Mouse (Mus musculus): Measurements from ENCODE around the gene Dnajb5. TPM values are rescaled to one million over a fixed set of nuclear protein-coding genes. Genes with fewer than 3 reads are reported as not detected.

Dnajb5 gene
- polyA plus RNA-seq (2015; fragmentation: Nextera tagmentation; extraction: Ambion mirVana): 12.2 and 14.3 TPM in 2 replicates

DNA sequence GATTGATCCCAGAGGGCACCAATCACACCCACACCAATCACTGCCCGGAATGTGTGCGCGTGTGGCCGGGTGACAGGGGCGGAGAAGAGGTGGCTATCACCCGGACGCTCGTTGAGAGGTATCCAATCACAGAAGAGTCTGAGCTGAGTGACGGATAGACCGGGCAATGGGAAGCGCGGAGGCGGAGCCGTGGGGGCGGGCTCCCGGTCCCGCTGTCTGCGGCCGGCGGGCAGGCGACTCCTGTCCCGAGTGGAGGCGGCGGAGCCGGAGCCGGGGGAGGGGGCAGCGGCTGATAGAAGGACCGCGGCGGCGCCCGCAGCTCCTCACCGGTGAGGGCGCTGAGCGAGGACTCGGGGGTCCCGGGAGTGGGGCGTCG lies at the start of gene Dnajb5:
Gene Dnajb5, plus strand, starts transcription at position 139 of the 376 bp plus-strand sequence.
- Histone ChIP-seq H3K9ac (peak within 1 kb of the TSS; percentile 97), H3K4me1 (peaks cover 52% of the 10 kb centered on the region), H3K4me2 (peak within 1 kb of the TSS; percentile 96), H3K36me3 (peaks cover 3% of the 10 kb centered on the region; the same call in 1 of the 2 replicates), H3K27me3 (replicated peaks) (peaks cover 22% of the 10 kb centered on the region), H3K27ac (replicated peaks) (peak within 1 kb of the TSS; percentile 98), H3K4me3 (peak within 1 kb of the TSS; percentile 74), H3K9me3 (no peaks in the 10 kb centered on the region)
- peak; percentile 85 for ATAC-seq (ENCODE audit: extremely low read depth, insufficient number of reproducible peaks, low FRiP score, low TSS enrichment)
- WGBS: under 1% methylated on average over 34 of the region's 39 CpGs

GRCm38 (mm10) chr4:42900878-42901277 lies 48.7 kb upstream of the Dnajb5 start:
- Histone ChIP-seq H3K4me2 (no peak overlapping the region), H3K9ac (no peak overlapping the region), H3K4me3 (no peak overlapping the region), H3K27me3 (replicated peaks) (peaks cover 17% of the 10 kb centered on the region; the same call in 1 of the 2 replicates), H3K36me3 (no peaks in the 10 kb centered on the region), H3K27ac (replicated peaks) (no peak overlapping the region), H3K4me1 (no peaks in the 10 kb centered on the region), H3K9me3 (no peaks in the 10 kb centered on the region)
- no peak for ATAC-seq (ENCODE audit: extremely low read depth, insufficient number of reproducible peaks, low FRiP score, low TSS enrichment)
- 53% methylated on average over 5 of the region's 5 CpGs for WGBS

DNA sequence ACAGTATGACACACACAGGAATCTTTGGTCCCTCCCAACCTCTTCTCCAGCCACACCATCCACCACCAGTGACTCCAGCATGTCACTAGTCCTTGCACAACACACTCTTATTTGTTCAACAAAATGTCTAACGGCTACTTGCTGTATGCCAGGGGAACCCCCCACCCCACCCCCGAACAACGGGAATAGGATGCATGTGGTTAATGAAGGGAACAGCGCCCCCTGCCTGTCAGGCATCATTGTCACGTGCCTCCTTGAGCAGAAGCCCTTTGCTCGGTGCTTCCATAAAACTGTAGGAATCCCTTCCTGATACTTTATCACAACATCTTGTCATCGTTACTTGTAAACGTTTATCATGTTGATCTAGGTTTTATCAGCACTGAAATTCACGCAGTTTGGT lies 47.4 kb upstream of the Dnajb5 start:
- no peak for ATAC-seq (ENCODE audit: extremely low read depth, insufficient number of reproducible peaks, low FRiP score, low TSS enrichment)
- Histone ChIP-seq H3K27ac (replicated peaks) (no peak overlapping the region), H3K4me3 (no peak overlapping the region), H3K4me1 (no peaks in the 10 kb centered on the region), H3K9me3 (no peaks in the 10 kb centered on the region), H3K4me2 (no peak overlapping the region), H3K9ac (no peak overlapping the region), H3K36me3 (no peaks in the 10 kb centered on the region), H3K27me3 (replicated peaks) (peaks cover 17% of the 10 kb centered on the region; the same call in 1 of the 2 replicates)
- 51% methylated on average over 9 of the region's 9 CpGs for WGBS

GRCm38 (mm10) chr4:42902730-42903129 lies 46.9 kb upstream of the Dnajb5 start:
- H3K4me3 ChIP-seq: no peak overlapping the region
- 85% methylated on average over 5 of the region's 5 CpGs for WGBS
- no peak overlapping the region for H3K27ac ChIP-seq (replicated peaks)
- no peak for ATAC-seq (ENCODE audit: extremely low read depth, insufficient number of reproducible peaks, low FRiP score, low TSS enrichment)
- H3K27me3 ChIP-seq (replicated peaks): peaks cover 17% of the 10 kb centered on the region; the same call in 1 of the 2 replicates
- H3K9me3 ChIP-seq: no peaks in the 10 kb centered on the region
- H3K36me3 ChIP-seq: no peaks in the 10 kb centered on the region
- no peak overlapping the region for H3K4me2 ChIP-seq
- H3K4me1 ChIP-seq: no peaks in the 10 kb centered on the region
- no peak overlapping the region for H3K9ac ChIP-seq

GRCm38 (mm10) chr4:42903942-42904341 lies 45.7 kb upstream of the Dnajb5 start:
- Histone ChIP-seq H3K36me3 (no peaks in the 10 kb centered on the region), H3K9ac (no peak overlapping the region), H3K9me3 (no peaks in the 10 kb centered on the region), H3K4me1 (no peaks in the 10 kb centered on the region), H3K4me3 (no peak overlapping the region), H3K27ac (replicated peaks) (no peak overlapping the region), H3K4me2 (no peak overlapping the region), H3K27me3 (replicated peaks) (peaks cover 17% of the 10 kb centered on the region; the same call in 1 of the 2 replicates)
- ATAC-seq (ENCODE audit: extremely low read depth, insufficient number of reproducible peaks, low FRiP score, low TSS enrichment): no peak
- 68% methylated on average over 1 of the region's 1 CpGs for WGBS

- Histone ChIP-seq H3K4me1 (no peaks in the 10 kb centered on the region), H3K9me3 (no peaks in the 10 kb centered on the region), H3K4me3 (no peak overlapping the region), H3K36me3 (no peaks in the 10 kb centered on the region), H3K4me2 (no peak overlapping the region), H3K27me3 (replicated peaks) (peaks cover 17% of the 10 kb centered on the region; the same call in 1 of the 2 replicates), H3K27ac (replicated peaks) (no peak overlapping the region), H3K9ac (no peak overlapping the region)
- WGBS: 89% methylated on average over 3 of the region's 3 CpGs
- no peak for ATAC-seq (ENCODE audit: extremely low read depth, insufficient number of reproducible peaks, low FRiP score, low TSS enrichment)
Measured at GRCm38 (mm10) chr4:42904523-42904922, 45.1 kb upstream of the Dnajb5 start.

DNA sequence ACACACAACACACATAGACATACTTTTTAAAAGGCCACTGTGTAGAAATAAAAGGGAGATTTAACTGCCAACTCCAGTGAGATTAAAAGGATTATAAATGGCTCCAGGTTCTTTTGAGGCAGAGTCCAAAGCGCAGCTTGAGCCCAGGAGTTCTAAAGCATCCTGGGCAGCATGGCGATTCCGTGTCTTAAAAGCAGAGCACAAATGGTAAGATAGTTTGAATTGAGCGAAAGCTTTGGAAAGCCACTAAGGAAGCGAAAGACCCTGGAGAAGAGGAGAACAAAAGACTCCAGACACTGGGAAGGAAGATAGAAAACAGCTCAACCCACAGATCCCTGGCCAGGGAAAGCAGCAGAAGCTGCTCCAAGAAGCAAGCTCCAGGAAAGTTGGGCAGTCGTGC lies 44.6 kb upstream of the Dnajb5 start:
- Histone ChIP-seq H3K4me2 (no peak overlapping the region), H3K4me1 (no peaks in the 10 kb centered on the region), H3K4me3 (no peak overlapping the region), H3K9me3 (no peaks in the 10 kb centered on the region), H3K9ac (no peak overlapping the region), H3K27me3 (replicated peaks) (peaks cover 16% of the 10 kb centered on the region; the same call in 1 of the 2 replicates), H3K27ac (replicated peaks) (no peak overlapping the region), H3K36me3 (no peaks in the 10 kb centered on the region)
- WGBS: 77% methylated on average over 6 of the region's 6 CpGs
- no peak for ATAC-seq (ENCODE audit: extremely low read depth, insufficient number of reproducible peaks, low FRiP score, low TSS enrichment)

DNA sequence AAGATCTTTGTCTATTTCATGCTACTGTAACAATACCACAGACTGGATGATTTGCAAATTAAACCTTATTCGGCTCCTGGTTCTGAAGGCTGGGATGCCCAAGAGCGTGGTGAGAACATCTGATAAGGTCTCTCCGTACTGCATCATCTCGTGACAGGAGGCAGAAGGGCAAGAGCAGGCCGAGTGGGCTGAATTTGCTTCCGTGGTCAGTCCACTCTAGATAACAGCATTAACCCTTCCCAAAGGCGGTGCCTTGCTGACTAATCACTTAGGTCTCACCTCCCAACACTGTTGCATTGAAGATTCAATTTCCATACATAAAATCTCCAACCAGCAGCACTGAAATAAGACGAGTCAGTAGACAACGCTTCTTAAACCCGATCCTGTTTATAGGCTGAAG lies 36.2 kb upstream of the Dnajb5 start:
- H3K4me2 ChIP-seq: no peak overlapping the region
- peaks cover 64% of the 10 kb centered on the region for H3K27me3 ChIP-seq (replicated peaks)
- H3K4me1 ChIP-seq: peaks cover 6% of the 10 kb centered on the region; the same call in 1 of the 2 replicates
- WGBS: 34% methylated on average over 10 of the region's 10 CpGs
- H3K4me3 ChIP-seq: no peak overlapping the region
- H3K9ac ChIP-seq: no peak overlapping the region
- no peaks in the 10 kb centered on the region for H3K36me3 ChIP-seq
- no peak for ATAC-seq (ENCODE audit: extremely low read depth, insufficient number of reproducible peaks, low FRiP score, low TSS enrichment)
- H3K27ac ChIP-seq (replicated peaks): no peak overlapping the region
- no peaks in the 10 kb centered on the region for H3K9me3 ChIP-seq

DNA sequence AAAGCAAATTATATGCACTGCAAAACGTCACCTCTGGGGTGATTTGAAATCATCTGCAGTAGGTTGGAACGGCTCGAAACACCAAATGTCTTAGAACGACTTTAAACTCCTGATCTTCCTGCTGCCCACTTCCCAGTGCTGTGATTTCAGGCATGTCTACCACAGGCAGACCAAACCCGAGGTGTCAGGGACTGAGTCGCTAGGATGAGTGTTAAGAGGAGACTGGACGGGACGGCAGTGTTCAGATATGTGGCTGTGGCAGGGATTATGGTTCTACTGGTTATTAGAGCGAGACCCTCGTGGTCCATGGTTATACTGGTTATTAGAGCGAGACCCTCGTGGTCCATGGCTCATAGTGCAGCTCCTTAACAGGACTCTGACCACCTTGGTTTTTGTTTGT lies 34.3 kb upstream of the Dnajb5 start:
- WGBS: 70% methylated on average over 12 of the region's 12 CpGs
- Histone ChIP-seq H3K27me3 (replicated peaks) (peaks cover 73% of the 10 kb centered on the region), H3K27ac (replicated peaks) (no peak overlapping the region)

GRCm38 (mm10) chr4:42915966-42916365 lies 33.6 kb upstream of the Dnajb5 start:
- no peak overlapping the region for H3K27ac ChIP-seq (replicated peaks)
- 0 out of 2 replicates have a peak overlapping the region, but pooled peaks have one; percentile 78 for H3K4me2 ChIP-seq
- H3K4me1 ChIP-seq: peaks cover 6% of the 10 kb centered on the region; the same call in 1 of the 2 replicates
- 77% methylated on average over 1 of the region's 1 CpGs for WGBS
- H3K9ac ChIP-seq: no peak overlapping the region
- H3K36me3 ChIP-seq: no peaks in the 10 kb centered on the region
- ATAC-seq (ENCODE audit: extremely low read depth, insufficient number of reproducible peaks, low FRiP score, low TSS enrichment): no peak
- peaks cover 76% of the 10 kb centered on the region for H3K27me3 ChIP-seq (replicated peaks)
- no peaks in the 10 kb centered on the region for H3K9me3 ChIP-seq
- no peak overlapping the region for H3K4me3 ChIP-seq

More for the DNA sequence above, 34.3 kb upstream of the Dnajb5 start:
- Histone ChIP-seq H3K9ac (no peak overlapping the region), H3K9me3 (no peaks in the 10 kb centered on the region), H3K4me3 (no peak overlapping the region), H3K36me3 (no peaks in the 10 kb centered on the region), H3K4me1 (peaks cover 6% of the 10 kb centered on the region; the same call in 1 of the 2 replicates), H3K4me2 (no peak overlapping the region)
- no peak for ATAC-seq (ENCODE audit: extremely low read depth, insufficient number of reproducible peaks, low FRiP score, low TSS enrichment)

DNA sequence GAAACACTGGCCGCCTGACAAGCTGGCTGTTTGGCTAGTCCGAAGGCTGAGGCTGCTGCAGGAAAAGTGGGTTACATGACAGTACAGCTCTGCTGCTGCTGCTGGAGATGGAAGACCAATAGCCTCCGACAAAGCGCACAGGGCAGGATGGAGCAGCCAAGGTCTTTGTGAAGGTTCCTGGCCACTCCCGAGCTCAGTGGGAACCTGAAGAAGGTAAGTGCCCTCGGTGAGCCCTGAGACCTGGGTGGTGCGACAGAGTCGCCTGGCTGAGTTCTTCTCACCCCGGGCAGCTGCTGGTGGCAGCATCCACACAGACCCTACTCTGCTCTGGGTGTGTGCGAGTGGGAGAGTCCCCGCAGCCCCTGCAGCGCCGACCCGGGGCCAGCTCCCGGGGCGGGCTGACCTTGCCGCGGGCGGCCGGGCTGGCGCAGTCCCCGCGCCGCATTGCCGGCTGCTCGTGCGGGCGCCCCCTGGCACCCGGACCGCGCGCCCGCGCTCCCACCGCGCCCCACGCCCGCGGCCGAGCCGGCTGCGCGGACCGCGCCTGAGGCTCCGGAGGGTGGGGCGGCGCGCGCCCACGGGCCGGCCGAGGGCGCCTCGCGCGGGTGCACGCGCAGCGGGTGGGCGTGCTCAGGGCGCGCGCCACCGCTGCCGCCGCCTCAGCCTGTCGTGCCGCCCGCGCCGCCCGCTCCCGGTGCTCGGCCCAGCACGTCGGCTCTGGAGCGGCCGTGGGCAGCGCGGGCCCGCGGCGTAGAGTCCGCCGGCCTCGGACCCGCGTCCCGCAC lies 32.8 kb upstream of the Dnajb5 start, which contains the start of gene Phf24:
Gene Phf24, plus strand, starts transcription at position 44 of the 785 bp plus-strand sequence.
- H3K27me3 ChIP-seq (replicated peaks): peaks cover 76% of the 10 kb centered on the region
- no peaks in the 10 kb centered on the region for H3K9me3 ChIP-seq
- peak within 1 kb of the TSS; percentile 74 for H3K4me3 ChIP-seq
- ATAC-seq (ENCODE audit: extremely low read depth, insufficient number of reproducible peaks, low FRiP score, low TSS enrichment): peak; percentile 66; the same call in 1 of the 2 replicates
- H3K4me1 ChIP-seq: peaks cover 6% of the 10 kb centered on the region; the same call in 1 of the 2 replicates
- H3K9ac ChIP-seq: peak within 1 kb of the TSS; percentile 88
- no peak within 1 kb of the TSS for H3K27ac ChIP-seq (replicated peaks)
- H3K36me3 ChIP-seq: no peaks in the 10 kb centered on the region
- H3K4me2 ChIP-seq: peak within 1 kb of the TSS; percentile 78
- 3% methylated on average over 88 of the region's 90 CpGs for WGBS
